Mouse (Mus musculus) testis, postnatal 10 days (tissue): ENCODE measurements at regions not wholly inside any gene's neighbourhood (a gene's known extent, or its start where the extent isn't known, plus 50 kb on each side); places are given as distances from the start of the nearest gene placed in this dataset.

Experiments used
- DNase-seq: peaks from one replicate; pipeline ENCODE4 v3.0.0; 2021; ENCODE audit warnings: low spot score

DNA sequence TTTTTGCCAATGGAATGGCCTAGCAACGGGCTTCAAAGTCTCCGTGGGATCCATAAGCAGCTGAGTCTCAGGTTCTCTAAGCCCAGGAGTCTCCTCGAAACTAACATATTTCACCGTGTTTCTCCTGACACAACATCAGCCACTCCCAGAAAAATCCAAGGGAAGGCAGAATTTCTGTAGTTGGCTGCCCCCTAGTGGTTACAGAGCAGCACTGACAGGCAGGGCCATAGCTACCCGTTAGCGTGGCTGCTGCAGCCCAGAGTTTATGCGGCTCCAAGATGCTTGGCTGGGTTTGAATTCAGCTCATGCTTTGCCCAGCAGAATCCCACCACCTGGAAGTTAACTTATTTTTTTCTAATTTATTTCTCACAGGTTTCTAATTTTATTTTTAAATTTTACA lies 140.9 kb upstream of the Tmem164 start:
- peak; percentile 54 for DNase-seq

DNA sequence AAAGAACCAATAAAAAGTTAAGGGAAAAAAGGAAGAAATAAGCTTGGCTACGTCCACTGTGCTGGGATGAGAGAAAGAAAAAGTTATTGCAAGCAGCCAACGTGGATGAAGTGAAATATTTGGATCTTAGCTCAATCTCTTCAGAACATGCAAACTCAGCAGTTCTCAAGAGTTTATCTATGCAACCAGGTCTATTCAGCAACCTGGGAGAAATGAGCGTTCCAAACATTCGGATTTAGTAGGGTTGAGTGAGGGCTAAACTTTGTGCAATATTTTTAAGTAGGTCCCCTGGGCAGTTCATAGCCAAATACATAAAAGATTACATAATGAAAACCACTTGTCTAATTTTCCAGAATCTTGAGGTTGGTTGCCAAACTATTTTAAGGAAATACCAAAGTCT lies 129.0 kb upstream of the Tmem164 start:
- no peak for DNase-seq

DNA sequence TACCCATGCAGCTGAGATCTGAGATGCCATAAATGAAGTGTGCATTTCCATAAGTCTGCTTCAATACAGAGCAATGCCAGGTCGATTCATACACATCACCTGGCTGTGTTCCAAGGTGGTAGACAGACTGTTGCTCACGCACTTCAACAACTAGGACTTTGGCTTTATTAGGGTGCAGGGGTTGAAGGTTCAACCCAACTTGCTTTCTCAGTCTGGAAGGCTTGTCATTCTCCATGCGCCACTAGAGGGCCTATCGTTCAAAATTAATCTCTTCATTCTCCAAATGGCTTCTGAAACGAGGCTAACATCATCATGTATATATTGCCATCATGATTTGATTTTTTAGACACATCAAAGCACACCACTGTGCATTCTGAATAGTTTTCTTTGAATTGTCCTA lies 127.0 kb upstream of the Tmem164 start:
- DNase-seq = peak; percentile 49

DNA sequence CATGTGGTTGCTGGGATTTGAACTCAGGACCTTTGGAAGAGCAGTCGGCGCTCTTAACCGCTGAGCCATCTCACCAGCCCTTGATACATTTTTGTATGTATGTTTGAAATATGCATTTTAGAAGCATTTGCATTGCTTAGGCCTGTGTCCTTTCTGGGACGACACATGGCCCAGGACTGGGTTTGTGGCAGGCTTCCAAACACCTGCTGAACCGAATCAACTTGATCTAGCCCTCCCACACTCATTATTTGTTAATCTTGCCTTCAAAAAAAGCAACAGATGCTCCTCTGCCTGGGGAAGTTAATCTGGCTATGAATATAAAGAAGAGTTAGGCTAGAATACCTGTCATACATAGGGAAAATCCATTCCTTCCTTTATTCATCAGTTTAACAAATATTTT lies 123.7 kb upstream of the Tmem164 start:
- no peak for DNase-seq

DNA sequence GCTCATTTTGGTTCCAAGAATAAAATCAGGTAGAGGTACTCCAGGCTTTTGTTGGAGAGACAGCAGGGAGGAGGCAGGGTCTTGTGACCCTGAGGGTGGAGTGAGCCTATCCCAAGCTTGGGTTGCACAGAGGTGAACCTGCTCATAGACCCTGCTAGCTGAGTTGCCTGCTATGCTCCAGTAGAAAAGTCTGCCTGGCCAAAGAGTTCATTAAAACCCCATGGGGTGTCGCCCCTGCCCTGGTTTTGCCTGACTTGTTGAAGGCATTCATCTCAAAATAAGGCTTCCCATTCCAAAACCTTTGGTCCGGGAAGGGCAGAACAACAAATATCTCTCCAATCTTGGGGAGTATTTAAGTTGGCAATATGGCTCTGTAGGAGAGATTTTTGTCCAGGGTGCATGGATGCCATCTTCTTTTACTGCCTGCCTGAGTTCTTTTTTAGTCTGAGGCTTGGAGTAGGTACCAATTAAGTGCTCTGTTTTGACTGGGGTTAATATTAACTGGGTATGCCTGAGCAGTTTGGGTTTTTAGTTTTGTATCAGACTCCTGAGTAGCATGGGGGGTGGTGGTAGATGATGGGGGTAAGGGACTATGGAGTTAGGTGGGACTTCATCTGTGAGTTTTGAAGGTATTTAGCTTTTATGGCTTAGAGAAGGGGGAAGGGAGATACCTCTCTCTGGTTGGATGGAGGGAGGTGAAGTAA lies 120.8 kb upstream of the Tmem164 start:
- peak; percentile 39 for DNase-seq

DNA sequence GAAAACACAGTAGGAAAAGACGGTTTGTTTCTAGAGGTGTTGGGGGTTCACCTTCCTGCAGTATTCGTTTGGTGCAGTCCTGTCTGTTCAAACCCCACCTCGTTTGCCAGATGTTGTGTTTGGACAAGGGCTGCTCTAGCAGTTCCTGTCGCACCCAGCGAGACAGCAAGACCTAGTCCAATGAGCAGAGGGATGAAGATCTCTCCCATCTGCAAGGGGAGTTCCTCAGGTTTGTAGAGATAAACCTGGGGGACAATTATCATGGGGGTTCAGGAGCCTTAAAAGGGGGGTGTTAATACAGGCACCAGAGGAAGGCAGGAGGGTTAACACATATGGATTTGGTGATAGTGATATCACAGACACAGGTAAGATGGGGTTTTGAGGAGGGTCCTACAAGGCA lies 119.4 kb upstream of the Tmem164 start:
- no peak for DNase-seq

DNA sequence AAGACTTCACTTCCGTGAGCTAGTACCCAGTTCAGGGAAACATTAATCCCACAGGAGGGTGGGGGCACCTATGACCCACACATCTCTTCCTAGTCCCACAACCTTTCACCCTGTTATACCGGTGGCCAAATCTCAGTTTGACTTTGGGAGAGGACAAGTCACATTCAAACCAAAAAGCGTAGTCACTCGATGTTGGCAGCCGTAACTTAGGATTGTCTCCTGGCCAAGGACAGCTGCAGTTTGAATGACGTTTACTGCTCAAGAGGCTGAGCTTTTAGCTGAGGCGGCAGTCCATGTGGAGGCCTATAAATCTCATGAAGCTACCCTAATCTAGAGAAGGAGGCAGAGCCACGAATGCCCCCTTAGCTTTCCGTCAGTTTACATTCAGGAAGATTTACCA lies 117.0 kb upstream of the Tmem164 start:
- no peak for DNase-seq

DNA sequence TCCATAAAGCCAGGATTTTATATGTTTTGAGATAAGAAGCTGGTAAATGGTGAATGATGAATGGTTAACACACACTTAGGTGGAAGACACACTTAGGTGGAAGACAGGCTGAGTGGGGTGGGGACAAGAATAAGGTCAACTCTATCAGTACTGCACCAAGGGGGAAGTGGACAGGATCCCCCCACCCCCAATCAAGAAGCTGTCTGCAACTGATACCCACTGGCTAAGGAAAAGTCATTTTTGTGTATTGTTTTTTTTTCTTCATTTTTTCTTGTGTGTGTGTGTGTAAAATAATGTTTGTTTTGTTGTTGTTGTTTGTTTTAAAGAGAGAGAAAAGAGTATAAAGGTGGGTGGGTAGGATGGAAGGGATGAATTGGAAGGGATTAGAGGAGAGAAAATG lies 109.4 kb upstream of the Tmem164 start:
- DNase-seq = no peak

DNA sequence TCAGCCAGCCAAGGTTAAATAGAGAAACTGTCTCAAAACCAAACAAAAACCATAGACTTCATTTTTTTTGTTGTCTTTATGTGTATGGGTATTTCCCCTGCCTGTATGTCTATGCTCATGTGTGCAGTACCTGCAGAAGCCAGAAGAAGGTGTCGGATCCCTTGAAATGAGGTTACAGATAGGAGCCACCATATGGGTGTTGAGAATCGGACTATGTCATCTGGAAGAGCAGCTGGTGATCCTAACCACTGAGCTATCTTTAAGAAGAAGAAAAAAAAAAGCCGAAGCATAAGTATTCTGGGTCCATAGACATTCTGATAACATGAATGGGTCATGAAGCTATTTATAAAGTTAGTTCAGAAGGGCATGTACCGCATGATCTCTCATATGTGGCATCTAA lies 107.2 kb upstream of the Tmem164 start:
- DNase-seq = no peak

DNA sequence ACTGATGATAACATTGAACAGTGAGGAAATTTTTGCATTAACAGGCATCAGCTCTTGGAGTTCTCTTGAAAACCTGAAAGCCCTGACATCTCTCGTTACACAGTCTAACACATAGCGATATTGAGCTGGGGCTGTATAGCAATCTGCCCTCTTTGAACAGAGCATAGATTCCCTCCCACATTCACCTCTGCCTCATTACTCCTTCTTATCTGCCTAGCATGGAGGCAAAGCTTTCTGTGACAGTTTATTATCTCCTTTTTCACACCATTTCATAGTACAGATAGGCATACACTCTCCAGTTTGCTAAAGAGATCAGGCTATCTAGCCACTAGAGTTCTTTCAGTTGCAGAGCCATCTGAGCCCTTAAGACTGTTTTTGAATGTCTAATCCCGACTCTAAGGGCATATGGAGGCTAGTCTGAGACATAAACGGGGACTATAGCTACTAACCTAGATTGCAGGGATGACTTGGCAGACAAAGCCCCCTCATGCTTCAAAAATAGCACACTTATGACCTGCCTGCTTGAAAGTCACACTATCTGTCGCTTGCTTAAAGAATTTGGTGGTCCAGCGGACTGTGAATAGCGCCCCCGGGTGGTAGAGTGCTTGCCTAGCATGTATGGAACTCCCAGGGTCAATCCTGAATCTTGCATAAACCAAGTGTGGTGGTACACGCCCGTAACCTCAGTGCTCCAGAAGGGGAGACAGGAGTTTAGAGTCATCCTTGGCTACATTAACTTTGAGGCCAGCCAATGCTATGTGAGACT lies 106.1 kb upstream of the Tmem164 start:
- peak; percentile 38 for DNase-seq

DNA sequence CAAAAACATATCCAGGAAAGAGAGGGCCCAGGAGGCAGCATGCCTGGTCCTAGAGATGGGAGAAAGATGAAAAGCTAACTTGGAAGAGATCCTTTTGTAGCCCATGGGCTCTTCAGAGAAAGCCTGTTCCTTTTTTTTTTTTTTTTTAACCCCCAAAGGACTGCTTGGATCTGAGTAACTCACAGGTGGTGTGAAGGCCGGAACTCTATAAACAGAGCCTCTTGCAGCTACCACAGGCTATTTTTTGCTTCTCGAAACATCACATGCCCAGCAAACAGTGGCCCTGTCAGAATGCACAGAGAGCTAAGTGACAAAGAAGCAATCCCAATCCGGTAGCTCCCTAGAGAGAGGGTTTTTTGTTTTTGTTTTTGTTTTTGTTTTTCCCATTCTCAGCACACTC lies 105.1 kb upstream of the Tmem164 start:
- DNase-seq = no peak

DNA sequence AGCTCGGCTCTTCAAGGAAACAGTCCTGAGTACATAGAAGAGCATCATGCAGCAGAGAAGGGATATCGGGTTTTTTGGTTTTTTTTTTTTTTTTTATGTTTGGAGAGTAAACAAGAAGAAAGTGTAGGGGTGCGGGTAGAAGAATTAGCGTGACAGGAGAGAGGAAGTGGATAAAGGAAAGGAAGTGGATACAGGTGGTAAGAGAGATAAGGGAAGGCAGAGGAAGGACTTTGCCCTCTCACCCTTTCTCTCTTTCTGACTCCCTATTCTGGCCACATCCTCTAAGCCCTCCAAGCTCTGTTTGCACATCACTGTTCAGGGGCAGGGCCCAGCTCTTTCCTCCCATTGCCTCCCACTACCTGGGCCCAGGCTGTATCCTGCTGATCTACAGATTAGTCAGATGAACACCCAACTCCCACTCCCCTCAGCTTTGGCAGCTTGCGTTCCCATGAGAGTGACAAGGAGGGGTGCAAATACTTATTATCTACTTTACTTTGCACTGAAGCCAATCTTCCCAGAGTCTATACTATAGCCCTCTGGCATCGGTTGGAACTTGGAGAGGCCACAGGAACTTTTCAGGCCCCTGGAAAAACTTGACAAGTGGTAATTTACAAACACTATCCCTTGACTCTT lies 103.6 kb upstream of the Tmem164 start:
- no peak for DNase-seq

DNA sequence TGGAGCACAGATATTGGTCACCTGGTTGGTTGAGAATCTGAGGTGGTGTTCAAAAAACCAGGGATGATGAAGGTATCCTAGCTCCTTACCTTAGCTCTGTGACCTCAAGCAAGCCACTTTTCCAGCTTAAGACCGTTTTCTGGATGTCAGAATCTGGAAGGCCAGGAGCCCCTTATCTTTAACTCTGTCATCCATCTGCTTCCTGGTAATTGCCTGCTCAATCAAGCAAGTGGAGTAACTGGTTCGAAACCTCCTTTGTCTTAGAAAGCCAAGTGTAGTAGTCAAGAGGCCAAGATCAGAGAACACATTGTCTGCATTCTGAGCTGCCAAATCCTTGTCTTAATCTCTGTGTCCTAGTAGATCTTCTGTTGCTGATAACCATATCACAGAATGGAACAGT lies 95.9 kb upstream of the Tmem164 start:
- no peak for DNase-seq

DNA sequence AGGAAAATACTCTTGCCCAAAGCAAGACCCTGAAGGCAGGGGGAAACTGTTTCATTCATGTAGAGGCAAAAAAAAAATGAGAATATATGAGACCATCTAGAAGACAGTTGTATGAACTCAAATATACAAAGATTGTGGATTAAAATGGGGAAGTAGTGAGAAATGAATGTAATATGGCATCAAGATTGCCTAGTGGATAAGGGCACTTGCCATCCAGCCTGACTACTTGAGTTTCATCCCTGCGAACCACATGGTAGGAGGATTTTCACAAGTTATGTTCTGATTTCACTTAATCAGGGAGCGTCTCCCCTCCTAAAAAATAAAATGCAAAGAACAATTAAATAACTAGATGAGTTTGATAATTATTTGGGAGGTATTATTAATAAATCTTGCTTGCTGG lies 81.8 kb upstream of the Tmem164 start:
- DNase-seq = no peak

DNA sequence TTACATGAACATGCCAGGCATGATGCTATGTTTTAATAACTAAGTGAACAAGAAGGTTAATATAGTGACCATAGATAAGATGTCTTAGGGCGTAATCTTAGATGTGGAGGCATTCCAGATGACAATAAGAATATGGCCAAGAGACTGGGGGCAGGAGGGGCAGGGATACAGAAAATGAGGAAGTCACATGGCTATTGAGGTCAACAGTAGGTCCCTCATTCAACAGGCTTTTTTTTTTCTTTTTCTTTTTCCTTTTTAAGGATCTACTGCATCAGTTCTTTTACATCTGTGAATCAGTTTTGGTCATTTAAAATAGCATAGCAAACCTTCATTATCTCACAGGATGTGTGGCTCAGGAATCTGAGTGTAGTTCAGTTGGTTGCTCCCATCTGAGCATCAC lies 80.4 kb upstream of the Tmem164 start:
- DNase-seq = no peak

DNA sequence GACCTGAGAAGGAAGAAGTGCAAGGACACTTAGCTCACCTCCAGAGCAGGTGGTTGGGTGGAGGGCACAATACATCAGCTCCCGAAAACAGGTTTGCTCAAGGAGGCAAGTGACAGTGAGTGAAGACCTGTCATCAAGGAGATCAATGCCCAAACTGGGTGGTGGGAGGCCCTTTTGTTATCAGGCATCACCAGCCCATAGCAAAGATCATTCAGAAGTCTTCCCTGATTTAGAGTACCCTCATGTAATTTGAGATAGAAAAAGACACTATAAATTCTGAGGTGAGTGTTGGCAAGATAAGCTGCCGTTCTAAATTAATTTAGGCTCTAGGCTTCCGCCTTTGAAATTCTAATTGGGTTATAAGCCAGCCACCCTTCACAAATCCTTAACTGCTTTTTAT lies 76.1 kb upstream of the Tmem164 start:
- DNase-seq = no peak

DNA sequence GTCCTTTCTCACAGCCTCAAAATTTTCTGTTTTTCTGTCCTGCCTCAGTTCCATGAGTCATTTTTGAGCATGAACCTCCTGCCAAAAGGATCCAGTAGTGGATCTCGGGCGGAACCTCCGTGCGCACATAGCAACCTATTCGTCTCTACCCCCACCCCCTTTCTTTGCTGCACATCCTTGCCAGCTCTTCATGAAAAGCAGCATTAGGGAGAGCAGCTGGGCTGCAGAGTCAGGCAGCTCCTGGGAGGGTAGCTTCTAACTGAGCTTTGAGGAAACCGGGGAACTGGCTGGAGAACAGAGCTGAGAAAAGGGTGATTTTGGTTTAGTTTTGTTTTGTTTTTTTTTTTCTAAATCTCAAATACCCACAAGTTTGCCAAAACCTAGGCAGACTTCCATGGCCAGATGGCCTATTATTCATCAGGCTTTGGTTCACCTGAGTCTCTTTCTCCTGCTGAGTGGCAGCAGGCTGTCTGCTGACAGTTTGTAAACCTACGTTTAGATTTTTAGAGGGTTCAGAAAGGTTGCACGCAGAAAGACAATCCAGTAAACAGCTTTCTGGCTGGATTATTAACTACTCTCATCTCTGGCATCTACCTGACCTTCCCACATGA lies 74.5 kb upstream of the Tmem164 start:
- no peak for DNase-seq

DNA sequence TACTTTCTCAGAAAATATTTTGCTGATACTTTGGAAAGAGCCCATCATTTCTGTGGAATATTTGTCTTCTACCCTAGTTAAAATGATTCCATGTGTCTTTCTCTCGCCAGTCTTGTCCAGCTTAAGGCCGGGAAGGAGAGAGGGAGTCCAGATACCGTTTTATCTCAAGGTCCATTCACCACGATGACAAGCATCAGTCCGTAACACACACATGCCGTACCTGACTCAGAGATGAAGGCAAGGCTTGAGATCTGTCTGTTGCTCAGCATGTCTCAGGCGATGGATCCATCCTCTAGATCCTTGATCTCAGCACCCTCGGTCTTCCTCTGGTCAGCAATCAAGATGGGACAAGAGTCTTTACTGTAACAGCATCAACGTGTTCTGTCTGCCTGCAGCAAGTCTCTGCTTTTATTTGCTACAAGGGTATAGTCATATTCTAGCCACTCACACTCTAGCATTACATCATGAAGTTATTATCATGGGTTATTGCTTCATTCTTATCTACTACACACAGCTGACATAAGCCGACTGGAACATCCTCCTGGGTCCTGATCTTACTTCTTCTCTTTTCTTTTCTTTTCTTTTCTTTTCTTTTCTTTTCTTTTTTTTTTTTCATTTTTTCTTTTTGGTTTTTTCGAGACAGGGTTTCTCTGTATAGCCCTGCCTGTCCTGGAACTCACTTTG lies 64.9 kb upstream of the Tmem164 start:
- DNase-seq = no peak

DNA sequence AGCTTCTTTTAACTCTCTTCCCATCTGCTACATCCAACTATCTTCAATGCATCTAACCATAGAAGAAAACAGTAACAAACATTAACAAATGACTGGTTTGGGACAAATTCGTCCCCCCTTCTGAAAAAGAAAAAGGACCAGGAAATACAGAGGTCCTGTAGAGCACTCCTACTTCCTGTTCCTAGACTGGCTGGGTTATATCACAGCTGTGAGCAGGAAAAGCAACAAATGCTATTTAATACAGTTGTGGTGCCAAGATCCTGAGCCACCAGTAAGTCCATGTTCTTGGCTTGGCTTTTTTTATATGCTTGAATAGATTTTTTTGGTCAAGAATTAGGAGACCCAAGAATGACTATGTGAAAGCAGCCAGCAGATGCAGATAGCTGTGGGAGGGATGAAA lies 62.8 kb upstream of the Tmem164 start:
- no peak for DNase-seq

DNA sequence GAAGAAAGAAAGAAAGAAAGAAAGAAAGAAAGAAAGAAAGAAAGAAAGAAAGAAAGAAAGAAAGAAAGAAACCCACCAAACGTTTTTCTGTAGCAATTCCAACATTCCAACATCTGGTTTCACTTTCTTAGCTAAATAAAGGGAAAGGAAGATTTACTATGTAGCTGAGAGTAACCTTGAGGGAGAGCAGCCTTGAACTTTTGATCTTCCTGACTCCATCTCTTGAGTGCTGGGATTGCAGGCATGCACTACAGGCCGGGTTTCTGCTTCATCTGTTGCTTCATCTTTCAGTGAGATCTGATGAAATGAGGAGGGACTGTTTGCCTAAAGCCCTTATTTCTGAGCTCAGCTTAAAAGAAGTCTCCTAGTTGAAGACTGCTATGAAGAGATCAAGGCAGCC lies 57.8 kb upstream of the Tmem164 start:
- no peak for DNase-seq

DNA sequence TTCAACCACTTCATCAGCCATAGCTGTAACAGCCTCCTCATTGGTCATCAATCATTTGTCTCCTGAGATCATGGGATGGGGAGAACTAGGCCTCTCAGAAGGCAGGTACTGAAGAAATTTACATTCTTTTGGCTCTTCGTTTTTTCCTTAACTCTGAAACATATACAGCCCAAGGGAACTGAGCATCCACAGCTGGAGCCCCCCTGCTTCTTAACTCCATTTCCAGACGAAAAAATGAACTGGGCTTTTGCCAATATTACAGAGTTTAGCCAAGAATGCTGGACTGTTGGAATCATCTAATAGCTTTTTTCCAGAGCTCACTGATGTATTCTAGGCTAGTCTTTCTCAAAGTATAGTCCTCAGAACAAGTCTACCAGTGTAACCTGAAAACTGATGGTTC lies 57.3 kb upstream of the Tmem164 start:
- no peak for DNase-seq
